Mouse (Mus musculus): ENCODE measurements around the gene Sptb.

Sptb gene

GRCm38 (mm10) chr12:76545786-76546370, 164.5 kb downstream of the Sptb start:
- DNase-seq (ENCODE audit: low read depth, low spot score) = no peak

DNA sequence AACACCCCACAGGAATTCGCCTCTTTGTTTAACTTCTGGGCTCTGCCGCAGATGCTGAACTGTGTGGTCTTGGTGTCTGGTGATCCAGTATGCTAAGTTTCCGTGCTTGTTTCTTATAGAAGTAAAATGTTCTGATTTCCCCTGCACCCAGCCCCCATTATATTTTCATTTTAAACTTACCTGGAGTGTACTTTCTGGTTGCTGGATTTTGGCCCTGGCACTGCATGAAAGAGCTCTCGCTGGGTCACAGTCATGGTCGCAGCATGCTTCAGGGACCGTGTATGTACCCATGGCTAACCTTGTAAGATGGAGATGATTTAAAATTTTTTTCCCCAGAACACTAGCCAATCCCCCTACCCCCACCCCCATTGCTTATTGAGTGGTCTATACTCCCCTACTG, 168.5 kb downstream of the Sptb start:
- no peak for DNase-seq (ENCODE audit: low read depth, low spot score)

- peak; percentile 76 for DNase-seq (ENCODE audit: low read depth, low spot score)
These were observed 168.9 kb downstream of the Sptb start for GRCm38 (mm10) chr12:76541475-76541874.

GRCm38 (mm10) chr12:76540701-76541221, 169.6 kb downstream of the Sptb start:
- no peak for DNase-seq (ENCODE audit: low read depth, low spot score)

- DNase-seq (ENCODE audit: low read depth, low spot score) = no peak
These were observed 170.2 kb downstream of the Sptb start for GRCm38 (mm10) chr12:76540169-76540568.

DNA sequence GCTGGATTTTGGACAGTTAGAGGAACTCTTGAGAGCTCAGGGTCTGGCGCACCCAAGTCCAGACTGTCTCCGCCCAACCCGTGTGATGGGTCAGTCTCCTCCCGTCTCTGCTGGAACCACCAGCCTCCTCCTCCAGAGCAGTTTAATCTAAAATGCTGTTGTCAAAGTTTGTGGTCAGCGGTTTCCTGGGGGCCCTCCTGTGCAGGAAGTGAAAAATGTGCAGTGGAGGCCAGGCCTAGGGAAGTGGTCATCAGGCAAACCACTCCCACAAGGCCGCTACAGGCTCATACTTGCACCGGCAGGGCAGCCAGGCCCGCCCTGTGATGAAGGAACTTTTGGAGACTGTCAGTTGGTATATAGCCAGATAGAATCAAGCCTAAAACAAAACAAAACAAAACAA, 172.9 kb downstream of the Sptb start:
- DNase-seq (ENCODE audit: low read depth, low spot score) = no peak

DNA sequence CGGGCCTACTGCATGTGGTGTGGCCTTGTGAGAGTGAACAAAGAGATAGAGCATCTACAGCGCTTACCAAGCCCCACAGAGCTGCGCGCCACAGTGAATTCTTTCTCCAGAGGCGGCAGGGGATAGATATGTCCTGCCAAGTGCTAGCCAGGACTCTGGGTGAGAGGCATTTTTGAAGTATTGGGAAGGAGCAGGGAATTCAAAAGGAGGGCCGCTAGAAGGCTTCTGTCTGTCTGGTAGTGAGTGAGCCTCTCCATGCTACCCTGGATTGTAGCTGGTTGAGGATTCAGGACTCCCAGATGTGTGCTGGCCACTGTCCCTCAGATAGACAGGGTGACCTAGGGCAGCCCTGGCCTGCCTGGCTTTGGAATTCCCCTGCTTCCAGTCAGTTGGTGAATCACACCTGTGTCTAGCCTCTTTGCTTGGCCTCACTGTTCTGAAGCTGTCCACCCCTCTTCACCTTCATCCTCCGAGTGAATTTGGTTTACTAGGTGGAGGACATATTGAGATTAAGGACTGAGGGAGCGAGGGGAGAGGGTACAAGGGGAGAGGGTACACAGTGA, 173.7 kb downstream of the Sptb start:
- no peak for DNase-seq (ENCODE audit: low read depth, low spot score)

DNA sequence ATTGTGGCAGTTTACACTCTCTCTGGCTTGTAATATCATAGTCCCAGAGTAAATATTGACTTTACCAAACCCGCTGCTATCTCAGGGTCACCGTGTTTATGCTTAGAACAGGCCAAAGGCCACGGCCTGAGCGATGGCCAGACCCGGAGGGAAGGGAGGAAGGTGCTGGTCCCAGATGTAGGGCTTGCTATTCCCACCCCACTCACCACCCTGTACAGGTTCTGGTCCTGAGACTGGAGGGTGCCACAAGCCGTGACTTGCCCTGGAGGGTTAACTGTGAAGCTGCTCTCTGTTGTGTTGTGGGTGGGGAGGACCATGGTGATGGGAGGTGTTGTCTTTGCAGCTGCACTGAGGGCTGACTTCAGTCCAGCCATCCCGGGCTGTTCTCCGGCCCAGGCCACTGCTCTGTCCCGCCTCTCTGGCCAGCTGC, 174.9 kb downstream of the Sptb start:
- DNase-seq (ENCODE audit: low read depth, low spot score) = no peak

DNA sequence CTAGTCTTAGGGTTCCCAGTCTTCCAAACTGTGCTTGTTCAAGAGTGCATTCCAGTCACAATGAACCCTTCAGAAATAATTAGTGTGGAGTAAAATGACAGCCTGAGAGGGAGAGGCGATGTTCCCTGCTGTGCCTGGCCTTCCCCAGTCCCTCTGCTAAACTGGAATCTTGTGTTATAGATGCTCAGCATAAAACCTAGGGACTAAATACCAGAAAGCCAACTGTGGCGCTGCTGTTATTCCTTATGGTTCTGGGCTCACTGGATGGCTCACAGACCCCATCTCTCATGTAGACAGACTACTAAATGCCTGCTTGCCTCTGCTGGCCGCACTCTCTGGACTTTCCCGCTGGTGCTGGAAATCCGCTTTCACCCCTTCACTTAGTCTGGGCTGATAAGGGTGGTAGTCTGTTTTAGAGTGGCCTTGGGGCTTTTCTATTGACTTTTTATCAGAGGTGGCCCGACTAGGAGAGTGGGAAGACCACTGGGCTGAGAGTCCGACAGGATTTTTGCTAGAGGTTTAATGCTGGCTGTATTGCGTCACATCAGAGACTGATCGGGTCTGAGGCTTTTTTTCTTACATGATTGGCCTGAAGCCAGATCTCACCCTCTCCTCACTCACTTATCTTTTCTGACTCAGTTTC, 175.6 kb downstream of the Sptb start:
- no peak for DNase-seq (ENCODE audit: low read depth, low spot score)

GRCm38 (mm10) chr12:76534233-76534632, 176.1 kb downstream of the Sptb start:
- DNase-seq (ENCODE audit: low read depth, low spot score) = peak; percentile 30

- peak; percentile 80 for DNase-seq (ENCODE audit: low read depth, low spot score)
These were observed 176.7 kb downstream of the Sptb start for GRCm38 (mm10) chr12:76533377-76534222.

- no peak for DNase-seq (ENCODE audit: low read depth, low spot score)
These were observed 177.4 kb downstream of the Sptb start for GRCm38 (mm10) chr12:76532926-76533376.

GRCm38 (mm10) chr12:76531986-76532925, 178.1 kb downstream of the Sptb start:
- DNase-seq (ENCODE audit: low read depth, low spot score) = peak; percentile 91

GRCm38 (mm10) chr12:76530580-76531139, 179.7 kb downstream of the Sptb start, which contains the start of gene Plekhg3:
Gene Plekhg3, plus strand, starts transcription at chr12:76530891.
- no peak for DNase-seq (ENCODE audit: low read depth, low spot score)
